14 mouse cellular contexts compared by ENCODE assay signal in the genomic region with DNA sequence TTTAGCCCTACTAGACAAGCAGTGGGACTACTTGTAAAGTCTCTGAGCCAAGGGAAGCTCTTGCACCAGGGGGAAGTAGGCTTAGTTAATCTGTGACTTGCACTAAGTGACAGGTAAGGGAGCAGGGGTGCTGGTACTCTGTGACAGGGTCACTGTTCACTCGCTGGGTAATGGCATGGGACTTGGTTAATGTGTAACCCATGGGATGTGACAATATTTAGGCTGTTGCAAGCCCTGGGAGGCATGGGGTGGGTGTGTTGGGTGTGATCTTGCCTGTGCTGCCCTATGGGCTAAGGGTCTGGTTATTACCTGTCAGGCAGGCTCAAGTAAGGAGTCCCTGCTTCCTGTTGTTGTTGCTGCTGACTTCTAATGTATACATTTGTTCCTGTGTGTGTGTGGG.
DNase-seq lines count a peak whose midpoint lies in the region; ATAC-seq and TF ChIP-seq lines count a peak whose summit lies in the region.
"Had no signal": no experiment of that assay in that cellular context is flagged by ENCODE, and none has a peak within 500 bp of the region (broad histone marks: within the 10 kb centered on the region; RNA-seq: fewer than 3 reads in every experiment).

No protein-coding gene starts in this region.

- no peaks in the 10 kb centered on the region for H3K9me3 ChIP-seq in midbrain, embryonic 14.5 days (ENCODE audit: control insufficient read depth, low read length)
- H3K9me3 ChIP-seq in midbrain, postnatal 0 days (ENCODE audit: low read length) = no peaks in the 10 kb centered on the region
- no peaks in the 10 kb centered on the region for H3K9me3 ChIP-seq in liver, embryonic 14.5 days (ENCODE audit: control insufficient read depth, low read length)
- H3K9me3 ChIP-seq in heart, embryonic 12.5 days (replicated peaks) = no peaks in the 10 kb centered on the region

- no peak for TF ChIP-seq EP300 in liver, embryonic 14.5 days (IDR thresholded peaks at IDR 0.05; ENCODE audit: low read depth)

- no peak overlapping the region for H3K4me3 ChIP-seq in midbrain, embryonic 14.5 days (replicated peaks; ENCODE audit: low read depth, low read length)
- no peak overlapping the region for H3K4me3 ChIP-seq in midbrain, postnatal 0 days (ENCODE audit: low read depth, low read length)
- no peak overlapping the region for H3K4me3 ChIP-seq in liver, embryonic 14.5 days (ENCODE audit: insufficient read depth in 1 of 2, low read depth in 2 of 2, low read length in 2 of 2)
- H3K4me3 ChIP-seq in heart, embryonic 12.5 days = no peak overlapping the region

- peak overlapping the region; percentile 66 for H3K27ac ChIP-seq in midbrain, embryonic 14.5 days (replicated peaks; ENCODE audit: low read depth, low read length)
- no peak overlapping the region for H3K27ac ChIP-seq in midbrain, postnatal 0 days (ENCODE audit: low read depth, low read length)
- H3K27ac ChIP-seq in liver, embryonic 14.5 days = no peak overlapping the region
- H3K27ac ChIP-seq in heart, embryonic 12.5 days (ENCODE audit: poor library complexity, severe bottlenecking) = no peak overlapping the region

- ATAC-seq in midbrain, embryonic 14.5 days (ENCODE audit: low FRiP score, low TSS enrichment) = no peak
- ATAC-seq in midbrain, postnatal 0 days (ENCODE audit: low FRiP score) = no peak
- ATAC-seq in liver, embryonic 14.5 days (ENCODE audit: insufficient read depth) = peak; percentile 78
- no peak for ATAC-seq in heart, embryonic 12.5 days (ENCODE audit: insufficient number of reproducible peaks, low FRiP score)

- no peaks in the 10 kb centered on the region for H3K36me3 ChIP-seq in midbrain, embryonic 14.5 days (ENCODE audit: control insufficient read depth, insufficient read depth, low read length)
- H3K36me3 ChIP-seq in midbrain, postnatal 0 days (ENCODE audit: insufficient read depth, low read length) = no peaks in the 10 kb centered on the region
- H3K36me3 ChIP-seq in liver, embryonic 14.5 days (replicated peaks; ENCODE audit: control insufficient read depth, insufficient read depth, low read depth) = no peaks in the 10 kb centered on the region
- H3K36me3 ChIP-seq in heart, embryonic 12.5 days = no peaks in the 10 kb centered on the region
- H3K36me3 ChIP-seq: G1E had no signal

- WGBS in midbrain, embryonic 14.5 days = 85% methylated on average over 1 of the region's 1 CpGs
- WGBS in midbrain, postnatal 0 days = 76% methylated on average over 1 of the region's 1 CpGs
- 25% methylated on average over 1 of the region's 1 CpGs for WGBS in liver, embryonic 14.5 days (ENCODE audit: insufficient replicate concordance)
- WGBS in heart, embryonic 12.5 days = 89% methylated on average over 1 of the region's 1 CpGs

- no peak overlapping the region for H3K4me2 ChIP-seq in midbrain, embryonic 14.5 days (ENCODE audit: low read length)
- no peak overlapping the region for H3K4me2 ChIP-seq in midbrain, postnatal 0 days (ENCODE audit: low read depth, low read length, poor library complexity, severe bottlenecking)
- no peak overlapping the region for H3K4me2 ChIP-seq in liver, embryonic 14.5 days (ENCODE audit: low read depth)
- H3K4me2 ChIP-seq in heart, embryonic 12.5 days = no peak overlapping the region

- no peak for TF ChIP-seq CTCF in midbrain, postnatal 0 days (IDR thresholded peaks at IDR 0.05)
- no peak for TF ChIP-seq CTCF in liver, embryonic 14.5 days (IDR thresholded peaks at IDR 0.05; ENCODE audit: low read depth)

- H3K4me1 ChIP-seq in midbrain, embryonic 14.5 days (ENCODE audit: control insufficient read depth, insufficient read depth, low read length) = peaks cover 10% of the 10 kb centered on the region
- no peaks in the 10 kb centered on the region for H3K4me1 ChIP-seq in midbrain, postnatal 0 days (ENCODE audit: insufficient read depth, low read length)
- peaks cover 0 to 9% of the 10 kb centered on the region in 2 experiments; a peak in 2 of 4 replicates for H3K4me1 ChIP-seq in liver, embryonic 14.5 days (replicated peaks; ENCODE audit: control insufficient read depth in 2 of 2, insufficient read depth in 2 of 2, low read length in 1 of 2)
- peaks cover 5% of the 10 kb centered on the region for H3K4me1 ChIP-seq in heart, embryonic 12.5 days (replicated peaks)

- DNase-seq in midbrain, embryonic 14.5 days = no peak
- DNase-seq in midbrain, postnatal 0 days (ENCODE audit: low spot score) = no peak
- DNase-seq in kidney, postnatal 10 days = peak; percentile 46
- peak; percentile 11 to 24 (median 13) for DNase-seq in liver, embryonic 14.5 days (ENCODE audit: low read depth in 3 of 3, low spot score in 3 of 3)
- no peak for DNase-seq in urinary bladder, postnatal 25 days (ENCODE audit: low spot score)
- no peak for DNase-seq in heart, adult 9 months (ENCODE audit: low spot score in 2 of 2)
- DNase-seq in cerebellum, adult 8-10 months = no peak
- DNase-seq: B cell, adult 2 months; cerebellum, adult 11 months; embryo, embryonic 11 days; gastrocnemius, postnatal 36 days; lung, adult 18-20 months had no signal

- no peak overlapping the region for H3K9ac ChIP-seq in midbrain, embryonic 14.5 days (replicated peaks; ENCODE audit: low read length)
- H3K9ac ChIP-seq in midbrain, postnatal 0 days (replicated peaks; ENCODE audit: low read length, poor library complexity, severe bottlenecking) = no peak overlapping the region
- no peak overlapping the region for H3K9ac ChIP-seq in liver, embryonic 14.5 days (replicated peaks)
- H3K9ac ChIP-seq in heart, embryonic 12.5 days = no peak overlapping the region

- H3K27me3 ChIP-seq in midbrain, embryonic 14.5 days (ENCODE audit: control insufficient read depth, insufficient read depth, low read length) = no peaks in the 10 kb centered on the region
- H3K27me3 ChIP-seq in midbrain, postnatal 0 days (ENCODE audit: insufficient read depth, low read length) = no peaks in the 10 kb centered on the region
- H3K27me3 ChIP-seq in liver, embryonic 14.5 days (ENCODE audit: control insufficient read depth, insufficient read depth, low read length) = no peaks in the 10 kb centered on the region
- H3K27me3 ChIP-seq in heart, embryonic 12.5 days (replicated peaks) = no peaks in the 10 kb centered on the region

Comparison
In these comparisons a context has a peak if more than half of its experiments do, and no peak if none do; other contexts are left out.
1. DNase-seq: peak in kidney, postnatal 10 days (single experiment) and liver, embryonic 14.5 days (3 of 3); none in midbrain, embryonic 14.5 days (single experiment), midbrain, postnatal 0 days (single experiment), urinary bladder, postnatal 25 days (single experiment), heart, adult 9 months (0 of 2) and cerebellum, adult 8-10 months (single experiment).